9 mouse cellular contexts compared by ENCODE assay signal in genomic region chr2:158733914-158734313, GRCm38 (mm10). TPM values are rescaled to one million over a fixed set of nuclear protein-coding genes. Genes with fewer than 3 reads are reported as not detected.
DNase-seq lines count a peak whose midpoint lies in the region; ATAC-seq and TF ChIP-seq lines count a peak whose summit lies in the region.
"Had no signal": no experiment of that assay in that cellular context is flagged by ENCODE, and none has a peak within 500 bp of the region (broad histone marks: within the 10 kb centered on the region; RNA-seq: fewer than 3 reads in every experiment).

No protein-coding gene starts in this region.

- TF ChIP-seq CTCF in liver, postnatal 0 days (IDR thresholded peaks at IDR 0.05; ENCODE audit: low read depth), result no peak
- TF ChIP-seq CTCF in midbrain, postnatal 0 days (IDR thresholded peaks at IDR 0.05), result no peak

- peak overlapping the region; percentile 71; the same call in 1 of the 2 replicates for H3K27ac ChIP-seq in liver, postnatal 0 days (ENCODE audit: low read depth)
- no peak overlapping the region for H3K27ac ChIP-seq in midbrain, postnatal 0 days (ENCODE audit: low read depth, low read length)
- H3K27ac ChIP-seq: limb, embryonic 13.5 days had no signal

- H3K9ac ChIP-seq in liver, postnatal 0 days (replicated peaks), result no peak overlapping the region
- no peak overlapping the region for H3K9ac ChIP-seq in midbrain, postnatal 0 days (replicated peaks; ENCODE audit: low read length, poor library complexity, severe bottlenecking)
- H3K9ac ChIP-seq: limb, embryonic 13.5 days had no signal

- no peak for TF ChIP-seq EP300 in liver, postnatal 0 days (IDR thresholded peaks at IDR 0.05; ENCODE audit: low read depth)

- no peak overlapping the region for H3K4me2 ChIP-seq in liver, postnatal 0 days (ENCODE audit: low read depth, low read length)
- no peak overlapping the region for H3K4me2 ChIP-seq in midbrain, postnatal 0 days (ENCODE audit: low read depth, low read length, poor library complexity, severe bottlenecking)
- H3K4me2 ChIP-seq: limb, embryonic 13.5 days had no signal

- no peak overlapping the region for H3K4me3 ChIP-seq in liver, postnatal 0 days (ENCODE audit: low read depth, low read length)
- no peak overlapping the region for H3K4me3 ChIP-seq in midbrain, postnatal 0 days (ENCODE audit: low read depth, low read length)
- H3K4me3 ChIP-seq: limb, embryonic 13.5 days had no signal

- H3K4me1 ChIP-seq in liver, postnatal 0 days (ENCODE audit: insufficient read depth), result peaks cover 8% of the 10 kb centered on the region; the same call in 1 of the 2 replicates
- no peaks in the 10 kb centered on the region for H3K4me1 ChIP-seq in midbrain, postnatal 0 days (ENCODE audit: insufficient read depth, low read length)
- H3K4me1 ChIP-seq: limb, embryonic 13.5 days had no signal

- H3K36me3 ChIP-seq in liver, postnatal 0 days (replicated peaks; ENCODE audit: insufficient read depth, low read length), result no peaks in the 10 kb centered on the region
- no peaks in the 10 kb centered on the region for H3K36me3 ChIP-seq in midbrain, postnatal 0 days (ENCODE audit: insufficient read depth, low read length)
- H3K36me3 ChIP-seq: limb, embryonic 13.5 days had no signal

- ATAC-seq in liver, postnatal 0 days, result peak; percentile 36; the same call in 1 of the 2 replicates
- peak; percentile 79 to 85 for ATAC-seq in hematopoietic stem cell, adult 5-6 weeks (replicated peaks in 1 of 2; ENCODE audit: insufficient read depth in 1 of 2, low FRiP score in 2 of 2, low TSS enrichment in 1 of 2, low read depth in 1 of 2, poor library complexity in 2 of 2, severe bottlenecking in 2 of 2)
- peak; percentile 78 for ATAC-seq in megakaryocyte progenitor cell, adult 5-6 weeks (replicated peaks; ENCODE audit: poor library complexity)
- ATAC-seq in midbrain, postnatal 0 days (ENCODE audit: low FRiP score), result no peak
- ATAC-seq in erythroblast, adult 5-6 weeks (replicated peaks; ENCODE audit: low FRiP score, poor library complexity, severe bottlenecking), result no peak

- DNase-seq in liver, postnatal 0 days, result peak; percentile 36
- DNase-seq in liver (no peak), MN1 (ENCODE audit: low spot score) (no peak)
- peak; percentile 71 to 77 for DNase-seq in thymus, postnatal 36 days
- DNase-seq in midbrain, postnatal 0 days (ENCODE audit: low spot score), result no peak

- 47% methylated on average over 6 of the region's 6 CpGs for WGBS in liver, postnatal 0 days (ENCODE audit: insufficient replicate concordance)
- WGBS in midbrain, postnatal 0 days, result 82% methylated on average over 6 of the region's 6 CpGs

- H3K9me3 ChIP-seq in liver, postnatal 0 days (ENCODE audit: low read length), result no peaks in the 10 kb centered on the region
- H3K9me3 ChIP-seq in midbrain, postnatal 0 days (ENCODE audit: low read length), result no peaks in the 10 kb centered on the region
- H3K9me3 ChIP-seq: limb, embryonic 13.5 days had no signal

- no peaks in the 10 kb centered on the region for H3K27me3 ChIP-seq in liver, postnatal 0 days (ENCODE audit: insufficient read depth, low read length)
- H3K27me3 ChIP-seq in midbrain, postnatal 0 days (ENCODE audit: insufficient read depth, low read length), result no peaks in the 10 kb centered on the region
- H3K27me3 ChIP-seq: limb, embryonic 13.5 days had no signal

RNA-seq across cellular contexts. Expression of gene Fam83d, which starts 34.0 kb away (rescaled TPM):
- polyA plus RNA-seq in liver, postnatal 0 days (2015; fragmentation: Nextera tagmentation; extraction: Ambion mirVana), result 5.0 and 5.7 TPM in 2 replicates
- 3.5 and 6.6 TPM in 2 replicates for total RNA-seq in hematopoietic stem cell, adult 5-6 weeks (2017)
- 8.9 and 9.3 TPM in 2 replicates for total RNA-seq in megakaryocyte progenitor cell, adult 5-6 weeks (2015)
- total RNA-seq in megakaryocyte progenitor cell, adult 5-6 weeks (2017), result 5.9 and 7.6 TPM in 2 replicates
- total RNA-seq in midbrain, postnatal 0 days (2014; rRNA removed), result 6.4 and 6.6 TPM in 2 replicates
- 3.8 TPM in 2 replicates for polyA plus RNA-seq in midbrain, postnatal 0 days (2015; fragmentation: Nextera tagmentation; extraction: Ambion mirVana)
- total RNA-seq in erythroblast, adult 5-6 weeks (2015; ENCODE audit: low replicate concordance), result 0.96 and 3.8 TPM in 2 replicates
- 2.1 and 4.5 TPM in 2 replicates for total RNA-seq in erythroblast, adult 5-6 weeks (2017; ENCODE audit: low replicate concordance)

Comparison
In these comparisons a context has a peak if more than half of its experiments do, and no peak if none do; other contexts are left out.
1. DNase-seq: peak in liver, postnatal 0 days (single experiment) and thymus, postnatal 36 days (2 of 2); none in liver (single experiment), midbrain, postnatal 0 days (single experiment) and MN1 (single experiment).
2. ATAC-seq: peak in liver, postnatal 0 days (single experiment), hematopoietic stem cell, adult 5-6 weeks (2 of 2) and megakaryocyte progenitor cell, adult 5-6 weeks (single experiment); none in midbrain, postnatal 0 days (single experiment) and erythroblast, adult 5-6 weeks (single experiment).